Mouse (Mus musculus): ENCODE results near the gene Rarb.

Gene Rarb

DNA sequence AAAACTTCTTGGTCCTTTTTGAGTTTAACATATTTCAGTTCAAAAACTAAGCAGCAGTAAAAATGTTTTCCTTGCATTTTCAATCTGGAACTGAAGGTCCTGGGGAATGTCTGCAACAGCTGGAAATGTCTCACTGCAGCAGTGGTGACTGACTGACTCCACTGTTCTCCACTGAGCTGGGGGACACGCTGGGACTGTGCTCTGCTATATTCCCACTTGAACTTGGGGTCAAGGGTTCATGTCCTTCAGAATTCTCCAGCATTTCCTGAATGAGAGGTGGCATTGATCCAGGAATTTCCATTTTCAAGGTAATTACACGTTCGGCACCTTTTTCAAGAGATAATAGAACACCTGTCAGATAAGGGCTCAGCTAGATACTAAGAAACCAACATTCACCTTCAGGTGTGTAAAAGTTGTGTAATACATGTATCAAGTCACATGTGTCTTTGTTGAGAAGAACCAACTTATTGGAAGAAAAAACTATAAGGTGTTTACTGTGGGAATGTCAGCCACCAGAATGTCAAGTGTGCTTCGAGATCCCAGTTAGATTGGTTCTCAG lies 386.9 kb downstream of the Rarb start:
- no peak for DNase-seq

GRCm38 (mm10) chr14:16427569-16427968 lies 391.4 kb downstream of the Rarb start:
- no peak for DNase-seq

DNA sequence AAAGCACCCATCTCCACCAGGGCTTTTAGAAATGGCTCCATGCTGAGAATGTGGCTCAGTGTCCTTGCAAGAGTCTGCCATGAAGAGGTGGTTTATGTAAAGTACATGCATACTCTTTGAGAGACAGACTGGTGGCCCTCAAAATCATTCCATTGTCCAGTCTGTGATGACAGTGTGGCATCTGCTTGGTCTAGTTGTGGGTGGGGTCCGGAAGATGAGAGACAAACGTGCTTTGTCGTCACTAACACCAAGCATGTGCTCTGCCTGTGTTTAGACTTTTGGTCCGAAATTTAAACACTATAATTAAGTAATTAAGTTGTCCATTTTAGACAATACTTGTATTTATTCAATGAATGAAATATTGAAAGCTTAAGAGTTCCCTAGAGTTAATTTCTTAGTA lies 404.8 kb downstream of the Rarb start:
- DNase-seq, result no peak

GRCm38 (mm10) chr14:16405187-16405586 lies 413.8 kb downstream of the Rarb start:
- no peak for DNase-seq

GRCm38 (mm10) chr14:16384783-16385182 lies 434.2 kb downstream of the Rarb start:
- DNase-seq, result no peak

Measured in liver (tissue).